Mouse (Mus musculus): Measurements from ENCODE around the gene C130026I21Rik. TPM values are rescaled to one million over a fixed set of nuclear protein-coding genes. Genes with fewer than 3 reads are reported as not detected.
"Not testable (repeated sequence)": the region's sequence is repeated elsewhere in the genome, so short reads cannot be mapped to it uniquely, and the experiment has no call there.

The C130026I21Rik gene
- polyA plus RNA-seq, 1 experiment from 2014 or later = not detected

GRCm38 (mm10) chr1:85092169-85092568 is 178.2 kb downstream of the C130026I21Rik start:
- H3K9ac ChIP-seq; H3K9me3 ChIP-seq (replicated peaks); H3K4me1 ChIP-seq; H3K36me3 ChIP-seq; H3K27ac ChIP-seq; H3K4me3 ChIP-seq (replicated peaks); ATAC-seq (replicated peaks; ENCODE audit: low FRiP score); H3K27me3 ChIP-seq; H3K4me2 ChIP-seq: not testable (repeated sequence)
- WGBS = 43% methylated on average over 1 of the region's 3 CpGs

GRCm38 (mm10) chr1:85086211-85086610 is 184.2 kb downstream of the C130026I21Rik start:
- H3K27ac ChIP-seq; H3K4me2 ChIP-seq; ATAC-seq (replicated peaks; ENCODE audit: low FRiP score); H3K9ac ChIP-seq; H3K9me3 ChIP-seq (replicated peaks); H3K36me3 ChIP-seq; H3K27me3 ChIP-seq; H3K4me1 ChIP-seq; H3K4me3 ChIP-seq (replicated peaks): not testable (repeated sequence)
- WGBS = 74% methylated on average over 1 of the region's 1 CpGs

DNA sequence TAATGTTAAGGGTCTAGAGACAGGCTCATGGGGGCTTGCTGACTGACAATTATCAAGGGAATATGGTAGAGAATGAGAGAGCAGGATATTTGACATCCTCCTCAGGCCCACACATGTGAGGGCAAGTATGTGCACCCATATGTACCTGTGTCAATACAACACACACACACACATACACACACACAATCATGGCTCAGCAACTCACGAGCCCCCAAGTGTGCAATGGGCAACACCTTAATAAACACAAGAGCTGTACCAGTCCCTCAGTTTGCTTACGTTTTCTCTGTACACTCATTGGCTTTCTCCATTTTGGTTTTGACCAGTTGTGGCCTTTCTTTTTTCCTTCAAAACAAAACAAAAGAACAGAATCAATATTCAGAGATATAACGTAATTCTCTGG is 185.6 kb downstream of the C130026I21Rik start:
- H3K4me3 ChIP-seq (replicated peaks); H3K36me3 ChIP-seq; H3K27me3 ChIP-seq; H3K27ac ChIP-seq; H3K4me2 ChIP-seq; H3K4me1 ChIP-seq; ATAC-seq (replicated peaks; ENCODE audit: low FRiP score); H3K9ac ChIP-seq; H3K9me3 ChIP-seq (replicated peaks): not testable (repeated sequence)
- 75% methylated on average over 3 of the region's 3 CpGs for WGBS

DNA sequence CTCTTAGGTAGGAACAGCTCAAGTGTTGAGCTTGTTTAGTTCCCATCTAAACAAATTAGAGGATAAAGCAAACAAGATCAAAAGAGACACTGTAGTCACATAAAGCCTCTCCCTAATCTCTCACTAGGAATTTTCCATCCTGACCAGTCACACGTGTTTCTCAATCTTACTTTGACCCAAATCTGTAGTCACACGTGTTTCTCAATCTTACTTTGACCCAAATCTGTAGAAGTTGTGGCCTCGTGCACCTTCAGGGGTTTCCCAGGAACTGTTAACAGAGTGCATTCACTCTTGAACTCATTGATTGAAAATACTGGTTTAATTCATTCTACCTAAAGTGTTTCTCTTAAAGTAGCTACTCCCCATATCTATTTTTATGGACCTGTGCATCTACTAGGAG is 197.3 kb downstream of the C130026I21Rik start:
- 74% methylated on average over 3 of the region's 3 CpGs for WGBS
- ATAC-seq (replicated peaks; ENCODE audit: low FRiP score) = not testable (repeated sequence)

DNA sequence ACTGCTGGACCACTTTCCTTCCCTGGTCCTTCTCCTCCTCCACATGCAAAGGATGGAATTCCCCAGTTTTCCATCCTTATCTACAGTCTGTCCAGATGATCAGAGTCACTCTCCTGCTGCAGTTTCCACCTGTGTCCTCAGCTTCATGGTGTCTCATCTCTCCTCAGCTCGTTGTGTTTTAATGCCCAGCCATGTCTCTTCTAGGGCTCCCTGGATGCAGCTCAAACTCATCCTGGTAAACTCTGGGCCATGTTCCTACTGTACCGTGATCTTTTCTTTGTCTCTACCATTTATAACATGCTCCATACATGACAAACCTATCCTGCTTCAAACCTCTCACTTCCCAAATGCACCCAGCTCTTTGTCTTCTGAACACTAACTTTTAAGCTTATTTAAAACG is 198.7 kb downstream of the C130026I21Rik start:
- 60% methylated on average over 3 of the region's 3 CpGs for WGBS
- not testable (repeated sequence) for H3K9me3 ChIP-seq (replicated peaks); H3K4me3 ChIP-seq (replicated peaks)

More for the DNA sequence above, 197.3 kb downstream of the C130026I21Rik start:
- H3K4me2 ChIP-seq; H3K36me3 ChIP-seq; H3K9ac ChIP-seq; H3K27me3 ChIP-seq; H3K9me3 ChIP-seq (replicated peaks); H3K27ac ChIP-seq; H3K4me1 ChIP-seq; H3K4me3 ChIP-seq (replicated peaks): not testable (repeated sequence)

DNA sequence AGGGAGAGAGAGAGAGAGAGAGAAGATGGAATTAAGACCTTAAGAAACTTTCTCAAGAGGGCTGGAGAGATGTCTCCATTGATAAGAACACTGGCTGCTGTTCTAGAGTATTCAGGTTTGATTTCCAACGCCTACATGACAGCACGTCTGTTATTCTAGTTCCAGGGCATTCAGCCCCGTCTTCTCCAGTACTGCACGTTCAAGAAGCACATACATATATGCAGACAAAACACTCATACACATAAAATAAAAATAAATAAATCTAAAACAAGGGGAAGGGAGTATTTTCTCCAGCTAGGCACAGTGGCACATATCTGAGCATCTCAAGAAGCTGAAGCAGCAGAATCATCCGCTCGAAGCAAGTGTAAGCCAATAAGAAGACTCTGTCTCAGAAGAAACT is 234.6 kb downstream of the C130026I21Rik start:
- not testable (repeated sequence) for H3K27ac ChIP-seq; ATAC-seq (replicated peaks; ENCODE audit: low FRiP score)
- 78% methylated on average over 6 of the region's 6 CpGs for WGBS

More for the DNA sequence above, 198.7 kb downstream of the C130026I21Rik start:
- H3K4me1 ChIP-seq; H3K4me2 ChIP-seq; H3K9ac ChIP-seq; H3K27ac ChIP-seq; H3K27me3 ChIP-seq; ATAC-seq (replicated peaks; ENCODE audit: low FRiP score); H3K36me3 ChIP-seq: not testable (repeated sequence)

DNA sequence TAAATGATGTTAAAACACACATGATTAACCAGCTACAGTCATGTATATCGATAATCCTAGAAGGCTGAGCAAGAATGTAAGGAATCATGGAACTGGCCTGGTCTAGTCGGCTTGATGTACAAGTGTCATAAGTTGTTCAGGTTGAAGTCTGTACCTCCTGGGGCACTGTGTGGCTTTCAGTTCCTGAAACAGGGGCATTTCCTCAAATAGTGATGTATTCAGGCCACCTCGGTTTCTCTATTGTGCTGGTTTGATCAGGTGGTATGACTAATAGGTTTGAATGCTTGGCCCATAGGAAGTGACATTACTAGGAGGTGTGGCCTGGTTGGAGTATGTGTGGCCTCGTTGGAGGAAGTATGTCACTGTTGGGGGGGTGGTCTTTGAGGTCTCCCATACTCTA is 236.0 kb downstream of the C130026I21Rik start:
- WGBS = 92% methylated on average over 3 of the region's 4 CpGs
- not testable (repeated sequence) for ATAC-seq (replicated peaks; ENCODE audit: low FRiP score)

More for the DNA sequence above, 234.6 kb downstream of the C130026I21Rik start:
- H3K27me3 ChIP-seq; H3K9ac ChIP-seq; H3K9me3 ChIP-seq (replicated peaks); H3K4me2 ChIP-seq; H3K4me1 ChIP-seq; H3K4me3 ChIP-seq (replicated peaks); H3K36me3 ChIP-seq: not testable (repeated sequence)

DNA sequence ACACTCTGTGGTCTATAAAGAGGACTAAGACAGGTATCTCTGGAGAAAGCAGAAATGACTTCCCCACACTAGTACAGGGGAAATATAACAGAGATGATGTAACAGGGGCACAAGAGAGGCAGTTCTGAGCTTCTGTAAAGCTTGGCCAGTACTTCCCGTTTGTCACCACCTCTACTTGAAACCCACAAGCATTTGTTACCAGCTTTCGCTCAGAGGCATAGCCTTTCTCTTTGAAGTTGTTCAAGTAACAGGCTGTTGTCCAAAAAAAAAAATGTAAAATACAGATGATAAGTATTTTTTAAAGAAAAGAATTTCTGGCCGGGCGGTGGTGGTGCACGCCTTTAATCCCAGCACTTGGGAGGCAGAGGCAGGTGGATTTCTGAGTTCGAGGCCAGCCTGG is 236.8 kb downstream of the C130026I21Rik start:
- not testable (repeated sequence) for H3K27ac ChIP-seq; H3K27me3 ChIP-seq; H3K4me1 ChIP-seq; H3K4me3 ChIP-seq (replicated peaks); H3K4me2 ChIP-seq; H3K9ac ChIP-seq; H3K9me3 ChIP-seq (replicated peaks); ATAC-seq (replicated peaks; ENCODE audit: low FRiP score); H3K36me3 ChIP-seq
- WGBS = 96% methylated on average over 5 of the region's 6 CpGs

More for the DNA sequence above, 236.0 kb downstream of the C130026I21Rik start:
- H3K27ac ChIP-seq; H3K4me1 ChIP-seq; H3K27me3 ChIP-seq; H3K4me2 ChIP-seq; H3K9me3 ChIP-seq (replicated peaks); H3K9ac ChIP-seq; H3K36me3 ChIP-seq; H3K4me3 ChIP-seq (replicated peaks): not testable (repeated sequence)

GRCm38 (mm10) chr1:85030211-85030610 is 240.2 kb downstream of the C130026I21Rik start:
- H3K4me3 ChIP-seq (replicated peaks); H3K9me3 ChIP-seq (replicated peaks); H3K4me1 ChIP-seq; H3K9ac ChIP-seq; ATAC-seq (replicated peaks; ENCODE audit: low FRiP score); H3K27me3 ChIP-seq; H3K36me3 ChIP-seq; H3K27ac ChIP-seq; H3K4me2 ChIP-seq: not testable (repeated sequence)
- 61% methylated on average over 12 of the region's 14 CpGs for WGBS

DNA sequence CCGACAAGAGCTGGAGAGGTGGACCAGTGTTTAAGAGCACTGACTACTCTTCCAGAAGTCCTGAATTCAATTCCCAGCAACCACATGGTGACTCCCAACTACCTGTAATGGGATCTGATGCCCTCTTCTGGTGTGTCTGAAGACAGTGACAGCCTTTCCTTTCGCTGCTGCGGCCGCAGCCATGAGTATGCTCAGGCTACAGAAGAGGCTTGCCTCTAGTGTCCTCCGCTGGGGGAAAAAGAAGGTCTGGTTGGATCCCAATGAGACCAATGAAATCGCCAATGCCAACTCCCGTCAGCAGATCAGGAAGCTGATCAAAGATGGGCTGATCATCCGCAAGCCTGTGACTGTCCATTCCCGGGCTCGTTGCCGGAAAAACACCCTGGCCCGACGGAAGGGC is 258.4 kb downstream of the C130026I21Rik start:
- H3K36me3 ChIP-seq; H3K4me3 ChIP-seq (replicated peaks); H3K4me2 ChIP-seq; H3K27me3 ChIP-seq; H3K27ac ChIP-seq; H3K9me3 ChIP-seq (replicated peaks); H3K4me1 ChIP-seq; H3K9ac ChIP-seq; ATAC-seq (replicated peaks; ENCODE audit: low FRiP score): not testable (repeated sequence)
- 93% methylated on average over 13 of the region's 13 CpGs for WGBS

DNA sequence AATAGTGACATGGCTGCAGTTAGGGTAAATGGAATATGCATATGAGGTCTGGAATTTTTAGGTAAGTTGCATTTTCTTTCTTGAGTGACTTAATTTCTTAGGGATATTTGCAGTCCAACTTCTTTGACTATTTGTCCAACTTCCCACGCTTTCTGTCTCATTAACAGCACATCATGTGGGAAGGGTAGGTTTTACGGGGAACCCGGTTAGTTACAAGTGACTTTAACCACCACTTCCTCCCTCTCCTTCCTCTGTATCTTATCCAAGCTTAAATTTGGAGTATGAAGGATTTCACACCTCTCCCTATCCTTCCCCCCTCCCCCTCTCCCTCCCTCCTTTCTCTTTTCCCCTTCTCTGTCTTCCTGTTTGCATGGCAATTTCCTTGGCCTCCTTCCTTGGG is 259.4 kb downstream of the C130026I21Rik start:
- not testable (repeated sequence) for ATAC-seq (replicated peaks; ENCODE audit: low FRiP score); H3K27ac ChIP-seq; H3K9ac ChIP-seq; H3K27me3 ChIP-seq; H3K4me2 ChIP-seq; H3K4me3 ChIP-seq (replicated peaks); H3K36me3 ChIP-seq; H3K9me3 ChIP-seq (replicated peaks); H3K4me1 ChIP-seq
- WGBS = 87% methylated on average over 3 of the region's 3 CpGs

- not testable (repeated sequence) for H3K27me3 ChIP-seq; H3K36me3 ChIP-seq; H3K9ac ChIP-seq; H3K27ac ChIP-seq; H3K4me2 ChIP-seq; H3K9me3 ChIP-seq (replicated peaks); H3K4me3 ChIP-seq (replicated peaks); H3K4me1 ChIP-seq; ATAC-seq (replicated peaks; ENCODE audit: low FRiP score)
- WGBS = 75% methylated on average over 1 of the region's 1 CpGs
Measured at GRCm38 (mm10) chr1:85007737-85008136, 262.6 kb downstream of the C130026I21Rik start.

DNA sequence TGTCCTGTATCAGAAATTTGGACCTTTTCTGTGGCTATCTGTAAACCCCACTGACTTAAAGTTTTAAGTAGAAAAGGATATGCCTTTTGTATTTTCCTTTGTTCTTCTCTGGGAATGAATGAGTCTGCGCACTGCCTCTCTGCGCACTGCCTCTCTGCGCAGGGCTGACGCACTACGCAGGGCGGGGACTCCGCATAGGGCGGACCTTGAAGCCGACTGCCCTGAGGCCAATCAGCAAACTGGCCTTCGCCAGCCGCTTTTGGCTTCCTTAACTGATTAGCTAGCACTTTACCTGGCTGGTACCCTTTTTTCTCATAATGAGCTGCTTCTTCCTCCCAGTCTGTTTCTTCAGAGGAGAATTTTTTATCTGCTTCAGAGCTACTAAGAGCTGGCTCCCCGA is 271.1 kb downstream of the C130026I21Rik start:
- H3K9ac ChIP-seq; H3K9me3 ChIP-seq (replicated peaks): not testable (repeated sequence)

More for the DNA sequence above, 271.1 kb downstream of the C130026I21Rik start:
- H3K27ac ChIP-seq; H3K27me3 ChIP-seq; H3K4me2 ChIP-seq; H3K4me1 ChIP-seq; H3K36me3 ChIP-seq; H3K4me3 ChIP-seq (replicated peaks); ATAC-seq (replicated peaks; ENCODE audit: low FRiP score): not testable (repeated sequence)
- over 99% methylated on average over 7 of the region's 12 CpGs for WGBS
